Mouse (Mus musculus): ENCODE measurements around the gene Prap1.

GRCm38 (mm10) chr7:140115583-140116328, 22.6 kb downstream of the Prap1 start, which contains the start of gene Paox:
- no peak for TF ChIP-seq CTCF (conservative IDR thresholded peaks at IDR 0.05; ENCODE audit: low read length)
- no peak for TF ChIP-seq NANOG (IDR thresholded peaks at IDR 0.05; ENCODE audit: borderline replicate concordance, low read length)
